Comparison of ENCODE assay signal across 10 mouse cellular contexts in the genomic region with DNA sequence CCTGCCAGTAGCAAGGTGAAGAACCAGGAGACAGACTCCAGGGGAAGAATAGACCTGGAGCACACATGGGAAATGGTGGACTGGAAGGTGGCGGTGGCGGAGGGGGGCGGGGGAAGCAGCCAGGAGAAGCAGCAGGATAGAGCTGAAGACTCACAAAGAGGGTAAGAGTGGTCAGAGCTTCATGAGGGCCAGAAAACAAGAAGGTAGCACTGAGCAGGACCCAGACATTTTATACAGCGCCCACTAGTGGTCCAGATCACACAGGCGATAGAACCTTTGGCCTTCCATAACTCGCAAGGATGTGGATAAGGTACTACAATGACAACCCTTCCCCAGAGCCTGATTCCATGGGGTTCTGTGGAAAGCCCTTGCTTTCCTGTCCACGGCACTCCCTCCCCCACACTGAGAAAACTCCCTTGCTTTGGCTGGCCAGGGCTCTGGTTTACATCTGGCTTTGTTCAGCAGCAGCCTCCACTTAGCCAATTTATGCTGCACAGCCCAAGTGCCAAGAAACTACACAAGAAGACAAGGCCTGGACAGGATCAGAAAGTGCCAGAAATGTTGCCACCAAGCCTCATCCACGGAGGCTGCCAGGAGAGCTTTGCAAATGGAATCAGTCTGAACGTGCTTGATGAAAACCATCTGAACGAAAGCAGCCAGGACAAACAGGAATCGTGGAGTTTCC. TPM values are rescaled to one million over a fixed set of nuclear protein-coding genes. Genes with fewer than 3 reads are reported as not detected.
DNase-seq lines count a peak whose midpoint lies in the region; ATAC-seq and TF ChIP-seq lines count a peak whose summit lies in the region.
"Had no signal": no experiment of that assay in that cellular context is flagged by ENCODE, and none has a peak within 500 bp of the region (broad histone marks: within the 10 kb centered on the region; RNA-seq: fewer than 3 reads in every experiment).

No protein-coding gene starts in this region.

- peak; percentile 48 for TF ChIP-seq CTCF in intestine, postnatal 0 days (IDR thresholded peaks at IDR 0.05; ENCODE audit: low read depth)

- DNase-seq in urinary bladder, postnatal 14 days (ENCODE audit: low spot score): peak; percentile 15
- DNase-seq in urinary bladder, postnatal 36 days (ENCODE audit: low spot score in 2 of 2): no peak
- DNase-seq in forelimb bud, embryonic 11.5 days (ENCODE audit: low read depth, low spot score): peak; percentile 77
- DNase-seq in yolk sac, embryonic 10.5 days (ENCODE audit: low spot score): peak; percentile 74
- no peak for DNase-seq in frontal cortex, postnatal 14 days (ENCODE audit: low spot score in 2 of 2)
- no peak for DNase-seq in testis, postnatal 10 days (ENCODE audit: low spot score)
- DNase-seq: cerebellum, postnatal 10 days had no signal

- no peaks in the 10 kb centered on the region for H3K27me3 ChIP-seq in intestine, postnatal 0 days (replicated peaks; ENCODE audit: control insufficient read depth, insufficient read depth, low read length)
- no peaks in the 10 kb centered on the region for H3K27me3 ChIP-seq in midbrain, embryonic 15.5 days (replicated peaks)

- H3K4me2 ChIP-seq in intestine, postnatal 0 days (replicated peaks; ENCODE audit: low read depth): no peak overlapping the region
- H3K4me2 ChIP-seq in midbrain, embryonic 15.5 days: no peak overlapping the region

- H3K36me3 ChIP-seq in intestine, postnatal 0 days (ENCODE audit: control insufficient read depth, insufficient read depth): no peaks in the 10 kb centered on the region
- H3K36me3 ChIP-seq in midbrain, embryonic 15.5 days (replicated peaks): no peaks in the 10 kb centered on the region
- H3K36me3 ChIP-seq: hindbrain, embryonic 10.5 days had no signal

- H3K27ac ChIP-seq in intestine, postnatal 0 days (ENCODE audit: low read depth, low read length): no peak overlapping the region; the same call in 1 of the 2 replicates
- H3K27ac ChIP-seq in midbrain, embryonic 15.5 days: no peak overlapping the region
- H3K27ac ChIP-seq: hindbrain, embryonic 10.5 days had no signal

- no peak overlapping the region for H3K4me3 ChIP-seq in intestine, postnatal 0 days (ENCODE audit: low read depth, low read length)
- H3K4me3 ChIP-seq in midbrain, embryonic 15.5 days: no peak overlapping the region
- H3K4me3 ChIP-seq: hindbrain, embryonic 10.5 days had no signal

- H3K9me3 ChIP-seq in intestine, postnatal 0 days (ENCODE audit: control insufficient read depth): no peaks in the 10 kb centered on the region
- H3K9me3 ChIP-seq in midbrain, embryonic 15.5 days: no peaks in the 10 kb centered on the region
- H3K9me3 ChIP-seq: hindbrain, embryonic 10.5 days had no signal

- H3K4me1 ChIP-seq in intestine, postnatal 0 days (replicated peaks; ENCODE audit: control insufficient read depth, insufficient read depth, low read length): 0 out of 2 replicates have a peak, but pooled peaks cover 3% of the 10 kb centered on the region
- H3K4me1 ChIP-seq in midbrain, embryonic 15.5 days: no peaks in the 10 kb centered on the region
- H3K4me1 ChIP-seq: hindbrain, embryonic 10.5 days had no signal

- WGBS in intestine, postnatal 0 days: 63% methylated on average over 11 of the region's 11 CpGs
- 76% methylated on average over 11 of the region's 11 CpGs for WGBS in midbrain, embryonic 15.5 days

- peak; percentile 8; the same call in 1 of the 2 replicates for ATAC-seq in intestine, postnatal 0 days
- no peak for ATAC-seq in midbrain, embryonic 15.5 days (replicated peaks)

- no peak overlapping the region for H3K9ac ChIP-seq in intestine, postnatal 0 days (ENCODE audit: low read depth, low read length)
- H3K9ac ChIP-seq in midbrain, embryonic 15.5 days: no peak overlapping the region

RNA-seq across cellular contexts. Expression of gene Adamts8, which starts 34.1 kb away (rescaled TPM):
- polyA plus RNA-seq in intestine, postnatal 0 days (2015; fragmentation: Nextera tagmentation; extraction: Ambion mirVana): 4.1 and 4.7 TPM in 2 replicates
- 1.7 and 2.4 TPM in 2 replicates for polyA plus RNA-seq in midbrain, embryonic 15.5 days (2015; fragmentation: Nextera tagmentation; extraction: Ambion mirVana)

RNA-seq across cellular contexts. Expression of gene Zbtb44, which starts 54.0 kb away (rescaled TPM):
- 5.4 and 6.7 TPM in 2 replicates for polyA plus RNA-seq in intestine, postnatal 0 days (2015; fragmentation: Nextera tagmentation; extraction: Ambion mirVana)
- 5.0 and 5.4 TPM in 2 replicates for polyA plus RNA-seq in midbrain, embryonic 15.5 days (2015; fragmentation: Nextera tagmentation; extraction: Ambion mirVana)

RNA-seq across cellular contexts. Expression of gene Adamts15, which starts 54.2 kb away (rescaled TPM):
- polyA plus RNA-seq in intestine, postnatal 0 days (2015; fragmentation: Nextera tagmentation; extraction: Ambion mirVana): 0.91 and 0.95 TPM in 2 replicates
- polyA plus RNA-seq in midbrain, embryonic 15.5 days (2015; fragmentation: Nextera tagmentation; extraction: Ambion mirVana): 6.4 and 7.3 TPM in 2 replicates

Comparison
In these comparisons a context has a peak if more than half of its experiments do, and no peak if none do; other contexts are left out.
1. DNase-seq: peak in urinary bladder, postnatal 14 days (single experiment), forelimb bud, embryonic 11.5 days (single experiment) and yolk sac, embryonic 10.5 days (single experiment); none in urinary bladder, postnatal 36 days (0 of 2), frontal cortex, postnatal 14 days (0 of 2) and testis, postnatal 10 days (single experiment).